7 mouse cellular contexts compared by ENCODE assay signal in the genomic region with DNA sequence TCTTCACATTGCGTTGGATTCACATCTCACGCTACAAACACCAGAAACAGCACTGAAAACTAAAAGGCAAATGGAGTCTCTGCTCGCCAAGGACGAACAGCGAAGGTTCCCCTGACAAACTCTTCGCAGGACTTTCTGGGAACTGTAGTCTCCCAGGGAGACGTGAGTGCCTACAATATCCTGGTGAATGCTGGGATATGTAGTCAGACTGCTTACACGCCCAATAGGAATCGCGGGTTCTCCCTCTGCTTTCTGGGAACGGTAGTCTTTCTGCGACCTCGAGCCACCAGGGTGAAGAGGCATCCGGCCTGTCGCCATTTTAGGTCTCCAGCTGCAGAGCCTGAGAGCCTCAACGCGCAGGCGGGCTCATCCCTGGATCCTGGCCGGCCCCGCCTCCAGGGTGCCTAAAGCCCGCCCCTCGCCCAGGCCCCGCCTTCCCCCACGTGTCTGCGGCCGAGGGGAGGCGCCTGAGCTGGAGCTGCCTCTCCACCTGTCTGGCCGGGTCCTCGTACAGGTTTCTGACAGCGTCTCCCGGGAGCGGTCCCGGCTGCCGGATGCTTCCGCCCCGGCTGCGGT. TPM values are rescaled to one million over a fixed set of nuclear protein-coding genes. Genes with fewer than 3 reads are reported as not detected.
A peak's percentile ranks its signal among the peaks of the same experiment; 100 is the strongest.
DNase-seq lines count a peak whose midpoint lies in the region; ATAC-seq lines count a peak whose summit lies in the region.
"Not testable (repeated sequence)": the region's sequence is repeated elsewhere in the genome, so short reads cannot be mapped to it uniquely, and the experiment has no call there.

A gene (plus strand): TSS at position 202 of the 576 bp plus-strand sequence.

- peak within 1 kb of the TSS; percentile 53 for H3K4me2 ChIP-seq in intestine, embryonic 16.5 days (ENCODE audit: low read depth, low read length)
- peak within 1 kb of the TSS; percentile 53 for H3K4me2 ChIP-seq in midbrain, embryonic 11.5 days

- not testable (repeated sequence) for H3K4me1 ChIP-seq in intestine, embryonic 16.5 days (ENCODE audit: control insufficient read depth, insufficient read depth, low read length); midbrain, embryonic 11.5 days (ENCODE audit: control insufficient read depth, insufficient read depth, low read length)

- not testable (repeated sequence) for H3K9me3 ChIP-seq in intestine, embryonic 16.5 days (ENCODE audit: control insufficient read depth, low read length); midbrain, embryonic 11.5 days (ENCODE audit: control insufficient read depth, low read length)

- peak within 1 kb of the TSS; percentile 69 for H3K4me3 ChIP-seq in intestine, embryonic 16.5 days (ENCODE audit: low read length)
- H3K4me3 ChIP-seq in midbrain, embryonic 11.5 days (ENCODE audit: low read depth, low read length): peak within 1 kb of the TSS; percentile 54

- 0% methylated on average over 37 of the region's 37 CpGs for WGBS in intestine, embryonic 16.5 days
- under 1% methylated on average over 37 of the region's 37 CpGs for WGBS in midbrain, embryonic 11.5 days

- H3K9ac ChIP-seq in intestine, embryonic 16.5 days (ENCODE audit: low read depth, low read length): peak within 1 kb of the TSS; percentile 73
- H3K9ac ChIP-seq in midbrain, embryonic 11.5 days (ENCODE audit: low read length): peak within 1 kb of the TSS; percentile 51; the same call in 1 of the 2 replicates

- peak; percentile 99 for DNase-seq in adrenal gland, adult 8-10 months
- DNase-seq in embryo, embryonic 9.5 days (ENCODE audit: extremely low spot score): peak; percentile 94
- peak; percentile 71 to 90 for DNase-seq in gastrocnemius, postnatal 4 days (ENCODE audit: low spot score in 2 of 2)
- peak; percentile 95 for DNase-seq in left cerebral cortex, postnatal 36 days (ENCODE audit: low spot score in 2 of 2)
- DNase-seq in midbrain, embryonic 11.5 days (ENCODE audit: low spot score, missing footprints): peak; percentile 97
- DNase-seq in skeletal muscle tissue, adult 2 months (ENCODE audit: low read depth, low spot score): peak; percentile 97

- ATAC-seq in intestine, embryonic 16.5 days: peak; percentile 99
- ATAC-seq in midbrain, embryonic 11.5 days (ENCODE audit: low FRiP score): peak; percentile 99

- H3K27me3 ChIP-seq in intestine, embryonic 16.5 days (replicated peaks; ENCODE audit: control insufficient read depth, insufficient read depth, low read length); midbrain, embryonic 11.5 days (ENCODE audit: control insufficient read depth, insufficient read depth, low read length): not testable (repeated sequence)

- H3K27ac ChIP-seq in intestine, embryonic 16.5 days (ENCODE audit: low read length): peak within 1 kb of the TSS; percentile 68
- not testable (repeated sequence) for H3K27ac ChIP-seq in midbrain, embryonic 11.5 days (ENCODE audit: low read depth, low read length)

- intact Hi-C loops in left cerebral cortex, postnatal 36 days (cut with DNase I): loop anchor here (10.0 kb wide), 2 partner anchors 127 to 203 kb away; a partner anchor contains a TSS

- H3K36me3 ChIP-seq in intestine, embryonic 16.5 days (ENCODE audit: control insufficient read depth, insufficient read depth, low read length); midbrain, embryonic 11.5 days (ENCODE audit: control insufficient read depth, insufficient read depth, low read length): not testable (repeated sequence)

RNA-seq across cellular contexts. Expression of the gene that starts here (rescaled TPM):
- 10 to 100 TPM; 18.1 to 27.6 (median 23.2) TPM for total RNA-seq in adrenal gland, adult 8-10 months (2022)
- 10 to 100 TPM; 31.3 to 39.8 TPM for total RNA-seq in gastrocnemius, postnatal 4 days (2021)
- 16.4 and 20.4 TPM in 2 replicates for polyA plus RNA-seq in intestine, embryonic 16.5 days (2015; fragmentation: Nextera tagmentation; extraction: Ambion mirVana)
- 10 to 100 TPM; 16.9 to 17.6 TPM for total RNA-seq in left cerebral cortex, postnatal 36 days (2021)
- polyA plus RNA-seq in midbrain, embryonic 11.5 days (2014; fragmentation: Nextera tagmentation; extraction: Ambion mirVana): 17.8 and 18.5 TPM in 2 replicates
